Mouse (Mus musculus): ENCODE measurements around the gene Dbnl. TPM values are rescaled to one million over a fixed set of nuclear protein-coding genes. Genes with fewer than 3 reads are reported as not detected.

The Dbnl gene
- polyA plus RNA-seq, 1 experiment from 2014 or later = 114 TPM

- Histone ChIP-seq H3K9me3 (ENCODE audit: low read depth, low read length) (no peaks in the 10 kb centered on the region), H3K4me2 (no peak overlapping the region), H3K4me1 (ENCODE audit: insufficient read depth) (peaks cover under 1% of the 10 kb centered on the region; the same call in 1 of the 2 replicates), H3K36me3 (ENCODE audit: insufficient read depth) (peaks cover 10% of the 10 kb centered on the region; the same call in 1 of the 2 replicates), H3K9ac (no peak overlapping the region), H3K4me3 (ENCODE audit: low read depth, low read length) (no peak overlapping the region), H3K27ac (ENCODE audit: low read depth) (no peak overlapping the region), H3K27me3 (ENCODE audit: insufficient read depth, low read length) (no peaks in the 10 kb centered on the region)
- DNase-seq = no peak
- 60% methylated on average over 8 of the region's 8 CpGs for WGBS
- no peak for ATAC-seq (ENCODE audit: insufficient read depth)
- 0 out of 2 replicates have a peak, but pooled peaks have one; percentile 7 for TF ChIP-seq CTCF (IDR thresholded peaks at IDR 0.05; ENCODE audit: low read depth)
Observed at GRCm38 (mm10) chr11:5782199-5782944, 5.9 kb upstream of the Dbnl start.

DNA sequence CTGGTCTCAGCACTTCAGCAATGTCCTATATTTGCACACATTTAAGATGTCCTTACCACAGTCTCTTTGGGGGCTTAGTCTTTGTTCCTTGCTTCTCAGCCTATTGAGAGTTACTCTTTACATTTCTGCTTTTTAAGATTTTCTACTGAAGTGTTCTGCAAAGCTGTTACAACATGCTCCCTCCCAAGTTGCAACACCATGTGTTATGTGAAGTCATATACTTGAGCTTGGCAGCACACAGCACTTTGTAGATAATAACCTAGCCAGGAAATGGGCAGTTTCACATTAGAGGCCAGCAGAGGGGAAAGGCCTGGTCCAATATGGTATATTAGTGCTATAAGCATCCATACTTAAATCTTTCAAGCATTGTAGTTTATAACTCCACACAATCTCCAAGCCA is 2.6 kb upstream of the Dbnl start:
- Histone ChIP-seq H3K9me3 (ENCODE audit: low read depth, low read length) (no peaks in the 10 kb centered on the region), H3K27ac (ENCODE audit: low read depth) (no peak overlapping the region), H3K9ac (no peak overlapping the region), H3K4me1 (ENCODE audit: insufficient read depth) (peaks cover 12% of the 10 kb centered on the region; the same call in 1 of the 2 replicates), H3K4me2 (no peak overlapping the region), H3K27me3 (ENCODE audit: insufficient read depth, low read length) (no peaks in the 10 kb centered on the region), H3K36me3 (ENCODE audit: insufficient read depth) (peaks cover 8% of the 10 kb centered on the region), H3K4me3 (ENCODE audit: low read depth, low read length) (no peak overlapping the region)
- TF ChIP-seq CTCF (IDR thresholded peaks at IDR 0.05; ENCODE audit: low read depth) = no peak
- no peak for DNase-seq
- ATAC-seq (ENCODE audit: insufficient read depth) = no peak

DNA sequence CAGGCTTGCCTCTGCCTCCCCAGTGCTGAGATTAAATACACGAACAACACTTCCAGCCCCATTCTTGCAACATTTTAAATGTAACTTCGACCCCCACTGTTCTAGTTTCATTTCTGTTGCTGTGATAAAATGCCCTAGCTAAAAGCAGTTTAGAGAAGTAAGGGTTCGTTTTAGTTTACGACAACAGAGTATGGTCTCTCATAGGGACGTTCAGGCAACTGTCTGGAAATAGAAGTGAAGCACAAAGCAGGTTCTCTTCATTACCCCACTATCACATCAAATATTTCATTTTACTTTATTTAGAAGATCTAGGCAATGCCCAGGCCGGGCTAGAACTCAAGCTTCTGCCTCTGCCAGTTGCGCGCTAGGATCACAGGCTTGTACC is 625 bp upstream of the Dbnl start:
- no peak for ATAC-seq (ENCODE audit: insufficient read depth)
- H3K9ac ChIP-seq = peak overlapping the region; percentile 82
- peaks cover 12% of the 10 kb centered on the region; the same call in 1 of the 2 replicates for H3K4me1 ChIP-seq (ENCODE audit: insufficient read depth)
- H3K4me3 ChIP-seq (ENCODE audit: low read depth, low read length) = peak overlapping the region; percentile 86
- H3K36me3 ChIP-seq (ENCODE audit: insufficient read depth) = peaks cover 19% of the 10 kb centered on the region
- no peak for TF ChIP-seq CTCF (IDR thresholded peaks at IDR 0.05; ENCODE audit: low read depth)
- H3K27ac ChIP-seq (ENCODE audit: low read depth) = peak overlapping the region; percentile 94
- WGBS = 34% methylated on average over 8 of the region's 8 CpGs
- H3K4me2 ChIP-seq = peak overlapping the region; percentile 89
- DNase-seq = no peak
- H3K27me3 ChIP-seq (ENCODE audit: insufficient read depth, low read length) = no peaks in the 10 kb centered on the region
- H3K9me3 ChIP-seq (ENCODE audit: low read depth, low read length) = no peaks in the 10 kb centered on the region

GRCm38 (mm10) chr11:5789071-5789753 is 924 bp downstream of the Dbnl start:
- Histone ChIP-seq H3K9me3 (ENCODE audit: low read depth, low read length) (no peaks in the 10 kb centered on the region), H3K4me3 (ENCODE audit: low read depth, low read length) (peak overlapping the region; percentile 86), H3K36me3 (ENCODE audit: insufficient read depth) (peaks cover 33% of the 10 kb centered on the region), H3K27me3 (ENCODE audit: insufficient read depth, low read length) (no peaks in the 10 kb centered on the region), H3K4me1 (ENCODE audit: insufficient read depth) (peaks cover 12% of the 10 kb centered on the region; the same call in 1 of the 2 replicates), H3K27ac (ENCODE audit: low read depth) (peak overlapping the region; percentile 94), H3K4me2 (peak overlapping the region; percentile 89), H3K9ac (peak overlapping the region; percentile 82)
- no peak; the same call in 1 of the 2 replicates for TF ChIP-seq CTCF (IDR thresholded peaks at IDR 0.05; ENCODE audit: low read depth)
- 59% methylated on average over 6 of the region's 6 CpGs for WGBS
- DNase-seq (peak; percentile 8), ATAC-seq (ENCODE audit: insufficient read depth) (no peak)

DNA sequence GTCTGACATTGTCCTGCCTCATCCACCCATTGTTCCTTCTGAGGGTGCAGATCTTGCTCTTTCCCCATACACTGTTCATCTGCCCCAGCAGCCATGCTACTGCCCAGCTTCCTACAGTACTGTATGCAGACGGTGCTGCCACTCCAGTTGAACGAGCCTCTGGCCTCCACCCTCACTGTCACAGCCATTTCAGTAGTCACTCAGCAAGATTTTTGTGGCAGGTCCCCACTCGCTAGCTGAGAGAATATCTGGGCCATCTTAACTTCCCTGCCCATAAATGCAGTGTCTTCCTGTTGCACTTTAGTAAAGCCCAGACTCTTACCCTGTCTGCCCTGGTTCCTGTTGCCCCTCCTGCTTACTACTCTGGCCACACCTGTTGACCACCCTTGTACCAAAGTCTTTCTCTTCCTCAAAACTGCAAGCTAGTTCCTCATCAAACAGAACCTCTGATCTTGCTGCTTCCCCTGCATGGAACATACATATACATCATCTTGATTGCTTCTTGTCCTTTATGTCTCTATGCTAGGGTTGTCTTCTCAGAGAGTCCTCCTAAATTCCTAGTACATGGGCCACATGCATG is 1.6 kb downstream of the Dbnl start:
- Histone ChIP-seq H3K9me3 (ENCODE audit: low read depth, low read length) (no peaks in the 10 kb centered on the region), H3K4me3 (ENCODE audit: low read depth, low read length) (peak overlapping the region; percentile 86; the same call in 1 of the 2 replicates), H3K4me2 (peak overlapping the region; percentile 89), H3K27ac (ENCODE audit: low read depth) (no peak overlapping the region), H3K4me1 (ENCODE audit: insufficient read depth) (peaks cover 12% of the 10 kb centered on the region; the same call in 1 of the 2 replicates), H3K36me3 (ENCODE audit: insufficient read depth) (peaks cover 40% of the 10 kb centered on the region), H3K9ac (peak overlapping the region; percentile 82; the same call in 1 of the 2 replicates), H3K27me3 (ENCODE audit: insufficient read depth, low read length) (no peaks in the 10 kb centered on the region)
- ATAC-seq (ENCODE audit: insufficient read depth) (no peak), DNase-seq (no peak)
- TF ChIP-seq CTCF (IDR thresholded peaks at IDR 0.05; ENCODE audit: low read depth) = no peak
- WGBS = 78% methylated on average over 3 of the region's 3 CpGs

DNA sequence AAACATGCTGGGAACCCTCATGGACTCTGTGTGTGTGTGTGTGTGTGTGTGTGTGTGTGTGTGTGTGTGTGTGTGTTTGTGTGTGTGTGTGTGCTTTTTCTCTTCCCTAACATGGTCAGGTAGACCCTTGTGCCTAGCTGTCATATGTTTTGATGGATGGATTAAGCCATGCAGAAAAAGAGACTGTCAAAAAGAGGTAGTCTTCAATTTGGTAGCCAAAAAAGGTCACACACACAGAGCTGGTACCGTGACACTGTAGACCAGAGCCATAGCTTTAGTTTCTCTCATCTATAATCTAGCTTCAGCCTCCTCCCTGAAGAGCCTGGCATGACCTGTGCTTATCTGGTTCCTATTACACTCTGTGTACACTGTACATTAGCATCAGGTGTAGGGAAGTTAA is 2.1 kb downstream of the Dbnl start:
- no peak for TF ChIP-seq CTCF (IDR thresholded peaks at IDR 0.05; ENCODE audit: low read depth)
- H3K9ac ChIP-seq = no peak overlapping the region
- H3K36me3 ChIP-seq (ENCODE audit: insufficient read depth) = peaks cover 45% of the 10 kb centered on the region
- no peak overlapping the region for H3K27ac ChIP-seq (ENCODE audit: low read depth)
- peaks cover 12% of the 10 kb centered on the region; the same call in 1 of the 2 replicates for H3K4me1 ChIP-seq (ENCODE audit: insufficient read depth)
- H3K4me2 ChIP-seq = no peak overlapping the region
- H3K4me3 ChIP-seq (ENCODE audit: low read depth, low read length) = no peak overlapping the region
- no peaks in the 10 kb centered on the region for H3K9me3 ChIP-seq (ENCODE audit: low read depth, low read length)
- DNase-seq = no peak
- WGBS = 89% methylated on average over 1 of the region's 1 CpGs
- ATAC-seq (ENCODE audit: insufficient read depth) = no peak
- H3K27me3 ChIP-seq (ENCODE audit: insufficient read depth, low read length) = no peaks in the 10 kb centered on the region

GRCm38 (mm10) chr11:5795290-5795689 is 7.0 kb downstream of the Dbnl start:
- H3K27ac ChIP-seq (ENCODE audit: low read depth) = no peak overlapping the region
- WGBS = 90% methylated on average over 9 of the region's 9 CpGs
- no peaks in the 10 kb centered on the region for H3K27me3 ChIP-seq (ENCODE audit: insufficient read depth, low read length)
- TF ChIP-seq CTCF (IDR thresholded peaks at IDR 0.05; ENCODE audit: low read depth) = no peak
- H3K9me3 ChIP-seq (ENCODE audit: low read depth, low read length) = no peaks in the 10 kb centered on the region
- H3K4me2 ChIP-seq = no peak overlapping the region
- peaks cover 93% of the 10 kb centered on the region for H3K36me3 ChIP-seq (ENCODE audit: insufficient read depth)
- H3K4me1 ChIP-seq (ENCODE audit: insufficient read depth) = no peaks in the 10 kb centered on the region
- DNase-seq (no peak), ATAC-seq (ENCODE audit: insufficient read depth) (no peak)
- no peak overlapping the region for H3K4me3 ChIP-seq (ENCODE audit: low read depth, low read length)
- H3K9ac ChIP-seq = no peak overlapping the region
